Mouse (Mus musculus) right cerebral cortex, postnatal 10 days (tissue): Measurements from ENCODE around the gene Cbx5.

ENCODE experiments used
- DNase-seq, 2 experiments: peaks; one replicate each; pipeline ENCODE4 v3.0.0; 2021; ENCODE audit warnings: low spot score in 2 of 2

Gene Cbx5

GRCm38 (mm10) chr15:103145635-103146299 is 93.8 kb downstream of the Cbx5 start:
- no peak for DNase-seq

GRCm38 (mm10) chr15:103144176-103144575 is 95.4 kb downstream of the Cbx5 start:
- no peak for DNase-seq
